Mouse (Mus musculus): Measurements from ENCODE around the gene Med21.
A peak's percentile ranks its signal among the peaks of the same experiment; 100 is the strongest.

GRCm38 (mm10) chr6:146660591-146660990 is 18.2 kb downstream of the Med21 start:
- TF ChIP-seq CTCF (IDR thresholded peaks at IDR 0.05; ENCODE audit: low read depth), result peak; percentile 45
- no peak for TF ChIP-seq EP300 (IDR thresholded peaks at IDR 0.05; ENCODE audit: low read depth)

Measured in liver, embryonic 14.5 days (tissue).